Mouse (Mus musculus): ENCODE measurements around the gene Rasgef1a.
A peak's percentile ranks its signal among the peaks of the same experiment; 100 is the strongest.

Gene Rasgef1a

DNA sequence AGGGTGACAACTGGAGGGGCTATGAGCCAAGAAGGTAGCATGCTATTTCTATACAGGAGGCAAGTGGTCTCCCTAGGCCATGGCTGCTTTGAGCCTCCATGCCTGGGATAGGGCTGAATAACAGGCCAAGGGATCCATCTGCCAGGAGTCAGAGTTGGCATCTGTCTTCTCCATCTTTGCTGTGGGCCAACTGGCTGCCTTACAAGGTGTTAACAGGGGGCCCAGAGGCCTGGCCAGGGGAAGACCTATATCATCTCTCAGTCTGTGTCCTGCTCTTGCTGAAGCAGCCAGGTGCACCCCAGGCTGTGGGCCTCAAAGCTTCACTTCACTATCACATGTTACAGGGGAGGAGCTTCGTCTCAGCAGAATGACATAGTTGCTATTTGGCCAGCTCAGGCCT is 60.9 kb downstream of the Rasgef1a start:
- DNase-seq (ENCODE audit: low spot score in 2 of 2): no peak

DNA sequence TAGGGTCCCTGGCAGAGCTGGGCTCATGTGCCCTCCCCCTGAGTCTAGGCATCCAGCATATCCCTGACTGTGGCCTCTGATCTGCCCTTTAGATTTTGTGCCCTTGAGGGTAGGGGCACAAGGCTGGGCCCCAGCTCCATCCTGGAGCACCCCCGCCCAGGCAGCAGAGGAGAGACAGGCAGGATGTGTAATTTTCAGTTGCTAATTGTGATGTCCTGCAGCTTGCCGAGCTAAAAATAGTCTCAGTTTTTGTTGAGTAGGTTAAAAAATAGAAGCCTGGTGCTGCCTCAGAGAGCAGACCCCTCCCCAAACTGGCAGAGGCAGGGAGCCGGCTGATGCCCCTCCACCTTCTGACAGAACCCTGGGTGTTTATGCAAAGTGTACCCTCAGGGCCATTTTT is 62.9 kb downstream of the Rasgef1a start:
- peak in 1 of 2 experiments; percentile 42 for DNase-seq (ENCODE audit: low spot score in 2 of 2)

DNA sequence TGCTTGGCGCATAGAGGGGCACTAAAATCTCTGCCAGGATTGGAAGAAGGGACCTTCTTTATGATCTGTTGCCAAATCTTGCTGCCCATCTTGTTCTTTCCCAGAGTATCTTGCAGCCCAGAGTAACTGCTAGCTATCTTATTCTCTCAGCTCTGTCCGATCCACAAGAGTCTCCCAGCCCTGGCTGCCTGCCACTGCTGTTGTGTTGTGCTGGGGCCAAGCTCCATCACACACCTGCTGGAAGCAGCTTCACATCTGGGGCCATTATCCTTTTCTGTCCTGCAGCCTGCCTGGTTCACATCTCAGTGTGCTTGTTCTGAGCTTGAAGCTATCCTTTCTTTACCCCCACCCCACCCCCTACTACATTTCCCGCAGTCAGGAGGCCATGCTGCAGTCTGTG is 65.0 kb downstream of the Rasgef1a start:
- DNase-seq (ENCODE audit: low spot score in 2 of 2): peak; percentile 23 to 46

DNA sequence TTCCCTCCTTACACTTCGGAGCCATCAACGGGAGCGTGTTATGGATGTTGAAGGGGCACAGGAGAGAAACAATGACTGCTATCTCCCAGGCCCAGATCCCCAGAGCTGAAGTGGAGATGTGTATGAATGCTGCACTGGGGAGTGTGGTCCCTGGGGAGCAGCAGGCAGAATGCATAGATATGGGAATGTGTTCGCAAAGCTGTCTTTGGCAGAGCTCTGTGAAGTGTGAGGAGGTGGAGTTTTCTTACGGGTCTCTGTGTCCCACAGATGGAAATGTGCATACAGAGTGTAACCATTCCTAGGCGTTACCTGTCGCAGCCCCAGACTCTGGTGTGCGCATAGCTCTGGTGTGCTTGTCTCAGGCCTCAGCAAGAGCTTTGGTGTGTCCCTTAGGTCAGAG is 65.5 kb downstream of the Rasgef1a start:
- peak in 1 of 2 experiments; percentile 41 for DNase-seq (ENCODE audit: low spot score in 2 of 2)

DNA sequence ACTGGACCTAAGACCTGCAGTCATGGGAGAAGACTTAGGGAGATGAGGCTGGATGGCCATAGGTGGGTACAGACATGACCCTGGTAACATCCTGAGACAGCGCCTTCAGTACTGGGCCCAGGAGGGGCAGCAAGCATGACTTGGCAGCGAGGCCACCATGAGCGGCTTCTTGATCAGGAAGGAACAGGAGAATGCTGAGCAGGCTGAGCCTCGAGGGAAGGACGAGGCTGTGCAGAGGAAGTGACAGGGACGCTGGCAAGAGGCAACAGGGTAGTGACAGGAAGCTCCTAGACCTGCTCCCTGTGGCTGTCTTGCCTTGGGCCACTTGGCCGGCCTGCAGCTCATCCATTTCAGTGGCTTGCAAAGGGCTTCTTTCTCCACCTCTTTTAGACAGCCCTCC is 66.2 kb downstream of the Rasgef1a start:
- peak in 1 of 2 experiments; percentile 28 for DNase-seq (ENCODE audit: low spot score in 2 of 2)

DNA sequence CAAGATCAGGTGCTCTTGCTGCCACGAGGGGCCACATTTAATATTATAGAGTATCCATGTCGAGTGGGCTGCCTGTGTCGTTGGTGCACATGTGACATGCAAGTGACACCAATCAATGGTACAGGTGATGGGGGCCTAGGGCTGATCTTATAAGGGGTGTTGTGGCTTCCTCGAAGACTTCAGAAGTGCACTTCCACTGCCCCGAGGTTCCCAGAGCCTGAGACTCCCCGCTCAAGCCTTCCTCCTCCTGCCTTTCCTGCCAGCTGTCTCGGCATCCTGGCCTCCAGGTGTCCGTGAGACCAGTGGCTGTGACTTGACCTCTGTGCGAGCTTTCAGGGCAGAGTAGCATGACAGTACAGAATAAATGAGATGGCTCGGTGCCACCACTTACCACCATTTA is 67.5 kb downstream of the Rasgef1a start:
- DNase-seq (ENCODE audit: low spot score in 2 of 2): peak; percentile 30 to 34

DNA sequence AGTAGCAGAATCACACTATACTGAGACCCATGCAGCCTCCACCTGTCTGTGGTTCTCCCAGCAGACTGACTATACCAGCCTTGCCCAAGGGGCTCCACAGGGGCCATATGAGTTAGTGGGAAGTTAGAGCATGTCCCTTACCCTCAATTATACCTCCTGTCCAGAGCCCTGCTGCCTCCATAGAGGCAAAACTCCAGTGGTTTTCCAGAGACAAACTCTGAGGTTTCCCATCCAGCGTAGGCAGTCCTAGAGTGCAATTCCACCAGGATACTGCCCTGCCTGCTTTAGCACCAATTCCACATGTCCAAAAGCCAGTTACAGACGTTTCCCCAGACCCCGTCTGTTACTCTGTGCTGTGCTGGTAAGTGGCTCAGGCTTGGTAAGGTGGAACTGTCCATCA is 68.1 kb downstream of the Rasgef1a start:
- no peak for DNase-seq (ENCODE audit: low spot score in 2 of 2)

DNA sequence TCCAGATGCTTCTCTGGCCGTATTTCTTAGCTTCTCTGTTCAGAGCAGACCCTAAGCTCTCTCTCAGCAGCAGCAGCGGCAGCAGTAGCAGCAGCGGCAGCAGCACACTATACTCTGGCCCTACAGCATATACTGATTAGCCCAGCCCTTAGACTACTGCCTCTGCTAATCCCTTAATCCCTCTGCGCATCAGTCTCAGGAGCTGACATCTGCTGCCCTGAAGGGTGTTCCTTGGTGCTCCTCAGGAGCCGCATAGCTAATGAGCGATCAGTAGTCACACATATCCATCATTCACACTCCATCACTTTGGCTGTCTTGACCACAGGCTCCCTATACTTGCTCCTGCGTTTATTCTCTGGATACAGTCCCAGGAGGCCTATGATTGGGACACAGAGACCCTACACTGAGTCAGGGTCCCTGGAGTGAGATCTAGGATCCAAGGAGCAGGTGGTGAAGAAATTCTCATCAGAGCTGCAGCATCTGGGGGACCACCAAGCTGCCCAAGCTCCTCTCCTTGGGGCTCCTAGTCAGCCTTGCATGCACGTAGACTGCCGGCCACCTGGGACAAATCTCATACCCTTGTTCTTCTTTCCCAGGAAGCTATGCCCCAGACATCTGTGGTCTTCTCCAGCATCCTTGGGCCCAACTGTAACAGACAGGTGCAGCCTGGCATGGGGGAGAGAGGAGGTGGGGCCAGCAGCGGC is 68.7 kb downstream of the Rasgef1a start:
- peak in 1 of 2 experiments; percentile 23 for DNase-seq (ENCODE audit: low spot score in 2 of 2)

DNA sequence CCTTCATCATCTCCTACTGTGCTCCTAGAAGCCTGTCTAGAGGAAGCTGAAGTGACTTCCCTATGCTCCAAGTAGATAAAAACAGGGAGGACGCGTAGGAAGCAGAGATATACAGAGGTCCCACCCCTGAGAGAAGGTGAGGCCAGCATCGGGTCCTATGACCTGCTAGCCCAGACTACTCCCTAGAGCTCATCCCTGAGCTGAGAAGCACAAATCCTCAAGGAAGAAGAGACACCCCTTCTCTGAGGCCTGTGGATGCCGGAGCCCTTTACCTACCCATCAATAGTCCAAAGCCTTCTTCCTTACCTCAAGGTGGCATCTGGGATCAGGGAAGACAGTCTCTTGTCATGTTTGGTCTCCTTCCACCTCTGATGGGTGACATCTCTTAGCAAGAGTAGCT is 69.5 kb downstream of the Rasgef1a start:
- DNase-seq (ENCODE audit: low spot score in 2 of 2): no peak

DNA sequence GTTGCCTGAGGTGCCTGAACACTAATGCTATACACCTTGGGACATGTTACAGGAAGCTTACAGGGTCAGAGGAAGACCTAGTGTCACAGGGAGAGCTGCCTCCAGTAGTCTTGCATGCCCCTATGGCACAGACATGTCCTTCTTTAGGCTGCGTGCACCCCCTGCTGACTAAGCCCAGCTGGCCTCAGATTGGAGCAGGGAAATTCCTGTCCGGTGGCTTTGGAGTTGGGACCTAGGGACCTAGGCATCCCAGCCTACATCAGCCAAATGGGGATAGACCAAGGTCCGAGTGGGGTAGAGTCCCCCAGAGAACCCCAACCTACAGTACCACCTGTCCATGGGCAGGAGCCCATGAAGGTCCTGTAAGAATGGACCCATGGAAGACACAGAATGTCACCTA is 71.1 kb downstream of the Rasgef1a start:
- peak in 1 of 2 experiments; percentile 17 for DNase-seq (ENCODE audit: low spot score in 2 of 2)

DNA sequence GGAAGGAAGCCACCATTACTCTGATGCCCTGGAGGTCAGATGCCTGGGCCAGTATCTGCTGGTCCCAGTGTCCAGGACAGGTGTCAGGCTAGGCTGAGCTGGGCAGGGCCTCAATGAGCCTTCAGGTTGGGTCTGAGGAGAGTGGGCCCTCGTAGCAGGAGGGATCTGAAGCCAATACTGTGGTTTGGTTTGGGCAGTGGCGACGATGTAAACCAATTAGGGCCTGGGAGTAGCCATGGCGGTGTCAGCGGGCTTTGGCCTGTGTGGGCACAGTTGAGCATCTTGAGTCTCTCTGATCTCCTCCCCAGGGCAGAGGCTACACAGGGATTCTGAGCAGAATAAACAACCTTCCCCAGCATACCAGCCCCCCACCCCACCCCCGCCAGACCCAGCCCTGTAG is 72.4 kb downstream of the Rasgef1a start:
- peak in 1 of 2 experiments; percentile 22 for DNase-seq (ENCODE audit: low spot score in 2 of 2)

DNA sequence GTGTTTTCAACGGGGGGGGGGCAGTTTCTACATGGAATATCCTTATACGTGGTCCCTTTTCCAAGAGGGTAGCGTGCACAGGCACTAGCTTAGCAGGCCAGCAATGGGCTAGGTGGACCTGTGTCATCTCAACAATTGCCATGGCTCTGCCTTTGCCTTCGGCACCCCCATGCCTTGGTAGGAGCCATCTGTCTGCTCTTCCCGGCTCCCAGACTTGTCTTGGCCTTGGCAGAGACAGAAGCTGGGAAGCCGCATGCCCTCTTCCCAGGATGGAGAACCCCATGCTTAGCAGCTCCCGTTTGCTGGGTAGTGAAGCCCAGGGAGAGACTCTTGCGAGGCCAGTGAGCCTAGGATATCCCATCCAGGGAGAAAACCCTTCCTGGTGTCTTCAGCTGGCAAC is 73.4 kb downstream of the Rasgef1a start:
- DNase-seq (ENCODE audit: low spot score in 2 of 2): no peak

DNA sequence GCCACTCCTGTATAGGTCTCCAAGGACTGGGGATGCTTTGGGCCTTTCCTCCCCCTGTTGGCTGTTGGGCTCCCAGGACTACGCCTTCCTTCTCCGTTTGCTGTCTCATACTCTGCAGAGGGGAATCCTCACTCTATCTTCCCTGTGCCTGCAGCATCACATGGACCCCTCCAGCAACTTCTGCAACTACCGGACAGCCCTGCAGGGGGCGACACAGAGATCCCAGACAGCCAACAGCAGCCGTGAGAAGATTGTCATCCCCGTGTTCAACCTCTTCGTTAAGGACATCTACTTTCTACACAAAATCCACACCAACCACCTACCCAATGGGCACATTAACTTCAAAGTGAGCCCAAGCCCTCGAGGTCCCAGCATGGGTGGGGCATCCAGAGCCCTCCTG is 76.7 kb downstream of the Rasgef1a start:
- DNase-seq (ENCODE audit: low spot score in 2 of 2): peak; percentile 44

DNA sequence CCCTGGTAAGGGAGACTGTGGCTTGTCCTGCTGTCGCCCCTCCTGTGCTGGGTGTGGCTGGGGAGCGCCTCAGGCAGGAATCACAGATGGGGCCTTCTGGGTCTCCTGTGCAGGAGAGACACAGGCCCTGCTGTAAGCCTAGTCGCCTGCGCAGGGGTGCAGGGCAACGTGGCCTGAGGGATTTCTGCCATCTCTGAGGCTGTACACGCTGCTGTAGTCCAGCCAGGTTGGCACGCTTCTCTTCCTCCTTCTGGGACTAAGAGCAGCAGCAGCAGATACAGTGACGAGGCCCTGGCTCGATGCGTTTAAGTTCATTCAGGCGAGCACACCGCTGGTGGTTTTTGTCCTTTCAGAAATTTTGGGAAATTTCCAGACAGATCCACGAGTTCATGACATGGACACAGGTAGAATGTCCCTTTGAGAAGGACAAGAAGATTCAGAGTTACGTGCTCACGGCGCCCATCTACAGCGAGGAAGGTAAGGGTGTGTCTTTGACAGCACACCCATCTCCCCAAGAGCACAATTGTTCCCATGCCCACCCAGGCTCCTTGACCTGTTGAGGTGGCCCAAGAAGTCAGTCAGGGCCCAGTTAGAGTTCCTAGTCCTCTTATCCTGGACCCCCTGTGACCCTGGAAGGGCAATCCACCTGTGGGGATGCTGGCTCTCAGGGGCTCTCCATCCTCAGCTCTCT is 77.7 kb downstream of the Rasgef1a start:
- DNase-seq (ENCODE audit: low spot score in 2 of 2): peak in 1 of 2 experiments; percentile 24

DNA sequence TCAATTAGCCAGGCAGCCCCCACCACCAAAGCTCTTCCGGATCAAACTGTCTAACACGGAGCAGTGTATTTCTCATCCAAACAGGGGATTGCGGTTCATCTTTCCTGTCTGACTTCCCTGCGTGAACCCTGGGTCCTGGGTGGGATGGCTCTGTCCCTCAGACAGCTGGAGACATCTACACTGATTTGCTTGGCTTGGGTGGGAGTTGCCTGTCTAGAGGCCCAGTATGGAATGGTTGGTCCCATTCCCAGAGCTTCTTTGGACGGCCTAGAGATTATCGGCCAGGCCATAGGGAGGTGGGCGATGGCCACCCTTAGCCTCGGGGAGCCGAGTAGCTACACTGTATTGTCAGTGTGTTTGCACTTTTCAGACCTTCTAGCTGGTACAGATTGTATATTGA is 79.6 kb downstream of the Rasgef1a start:
- no peak for DNase-seq (ENCODE audit: low spot score in 2 of 2)

DNA sequence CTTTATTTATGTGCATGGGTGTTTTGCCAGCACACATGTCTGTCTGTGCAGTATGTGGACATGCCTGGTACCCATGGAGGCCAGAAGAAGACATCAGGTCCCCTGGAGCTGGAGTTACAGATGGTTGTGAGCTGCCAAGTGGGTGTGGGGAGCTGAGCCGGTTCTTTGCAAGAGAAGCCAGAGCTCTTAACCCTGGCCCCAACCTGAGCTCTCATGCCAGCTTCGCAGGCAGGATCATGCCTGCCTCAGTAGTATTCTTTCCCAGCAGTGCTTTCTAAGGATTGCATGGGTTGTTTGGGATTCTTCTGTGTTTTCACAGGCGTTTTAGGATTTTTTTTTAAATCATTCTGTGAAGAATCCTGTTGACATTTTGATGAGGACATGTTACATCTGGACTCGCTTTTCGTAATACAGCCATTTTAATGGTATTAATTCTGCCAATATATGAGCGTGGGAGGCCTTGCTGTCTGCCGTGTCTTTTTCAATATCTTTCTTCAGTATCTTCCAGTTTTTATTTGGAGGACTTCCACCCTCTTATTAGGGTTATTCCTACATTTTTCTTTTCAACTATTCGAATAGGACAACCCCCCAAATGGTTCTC is 86.6 kb downstream of the Rasgef1a start:
- DNase-seq (ENCODE audit: low spot score in 2 of 2): no peak

DNA sequence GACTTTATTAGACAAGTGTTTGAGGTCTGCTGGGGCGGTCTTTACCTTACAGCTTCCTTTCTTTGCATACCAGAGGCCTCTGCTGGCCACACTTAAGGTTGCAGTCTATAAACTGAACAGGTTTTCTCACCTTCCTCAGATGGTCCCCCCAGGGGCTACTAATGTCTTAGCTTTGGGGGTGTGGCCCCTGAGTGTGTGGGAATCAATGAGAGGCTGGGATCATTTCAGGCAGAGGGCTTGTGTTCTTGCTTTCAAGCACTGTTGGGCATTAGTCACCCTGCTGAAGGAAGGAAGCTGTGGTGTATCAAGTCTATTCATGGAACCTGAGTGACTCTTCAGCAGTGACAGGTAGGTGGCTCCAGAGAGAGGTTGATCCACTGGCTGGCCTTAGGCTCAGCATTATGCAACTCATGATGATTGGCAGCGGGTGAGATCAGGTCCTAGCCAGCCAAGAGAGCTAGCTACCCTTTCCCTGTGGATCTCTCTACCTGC is 88.1 kb downstream of the Rasgef1a start:
- DNase-seq (ENCODE audit: low spot score in 2 of 2): no peak

DNA sequence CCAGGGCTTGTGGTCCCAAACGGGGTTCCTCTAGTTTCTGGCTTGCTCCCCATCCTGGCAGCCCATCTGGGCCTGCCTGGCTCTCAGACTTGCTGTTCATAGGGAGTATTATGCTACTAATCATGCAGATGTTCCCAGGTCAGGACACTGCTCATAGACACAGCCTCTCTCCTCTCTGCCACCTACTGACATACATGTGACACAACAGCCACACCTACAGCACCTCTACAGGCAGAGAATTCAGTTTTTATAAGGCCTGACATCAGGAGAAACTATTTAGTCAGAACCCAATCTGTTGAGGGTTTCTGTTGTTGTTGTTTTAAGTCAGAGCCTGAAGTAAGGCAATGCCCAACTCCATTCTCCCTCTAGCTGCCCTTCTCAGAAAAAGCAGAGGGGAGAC is 100.6 kb downstream of the Rasgef1a start:
- no peak for DNase-seq (ENCODE audit: low spot score in 2 of 2)

DNA sequence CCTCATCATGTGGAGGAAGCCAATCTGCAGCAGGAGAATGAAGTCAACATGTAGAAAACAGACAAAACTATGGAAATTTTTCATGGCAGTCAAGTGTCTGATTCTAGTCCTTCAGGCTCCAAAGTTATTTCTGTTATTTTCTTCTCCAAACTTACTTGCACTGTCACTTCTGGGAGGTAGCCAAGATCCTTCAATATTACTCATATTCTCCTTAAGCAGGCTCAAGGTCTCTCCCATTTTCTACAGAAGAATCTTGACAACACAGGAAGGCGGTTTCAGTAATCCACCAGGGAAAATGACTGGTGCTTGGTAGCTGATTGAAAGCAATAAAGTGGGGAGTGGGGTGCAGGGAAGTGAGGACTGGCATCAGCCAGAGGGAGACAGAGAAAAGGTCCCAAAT is 111.5 kb downstream of the Rasgef1a start:
- no peak for DNase-seq (ENCODE audit: low spot score in 2 of 2)

DNA sequence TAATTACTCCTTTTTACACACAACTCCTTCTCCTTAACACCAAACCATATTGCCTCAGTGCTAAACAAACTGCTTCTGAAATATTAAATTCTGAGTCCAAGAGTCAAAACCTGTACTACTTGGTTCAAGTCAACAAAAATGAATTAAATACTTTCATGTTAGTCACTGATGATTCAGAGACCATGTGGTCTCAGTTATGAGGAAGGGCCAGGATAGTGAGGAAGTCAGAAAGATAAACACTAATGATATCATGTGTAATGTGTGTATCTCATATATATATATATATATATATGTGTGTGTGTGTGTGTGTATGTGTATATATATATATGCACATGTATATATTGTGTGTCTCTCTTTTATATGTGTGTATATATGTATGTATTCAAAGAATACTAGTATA is 115.3 kb downstream of the Rasgef1a start:
- DNase-seq (ENCODE audit: low spot score in 2 of 2): no peak

DNA sequence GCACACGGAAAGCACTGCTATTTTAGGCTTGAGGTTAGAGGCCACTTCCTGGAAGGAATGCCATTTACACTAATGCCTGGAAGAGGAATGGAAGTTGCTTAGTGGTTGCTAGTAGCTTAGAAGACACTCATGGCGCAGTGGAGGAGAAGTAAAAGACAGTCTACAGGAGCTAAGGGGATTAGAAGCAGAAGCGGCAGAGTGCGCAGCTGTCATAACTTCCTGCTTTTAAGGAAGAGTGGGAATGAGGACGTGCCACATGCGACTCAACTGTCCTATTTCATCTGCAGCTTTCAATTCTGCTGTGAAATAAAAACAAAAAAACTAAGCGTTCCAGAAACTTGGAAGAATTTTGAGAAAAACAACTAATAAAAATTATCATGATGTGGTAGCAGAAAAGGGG is 116.0 kb downstream of the Rasgef1a start:
- DNase-seq (ENCODE audit: low spot score in 2 of 2): no peak

DNA sequence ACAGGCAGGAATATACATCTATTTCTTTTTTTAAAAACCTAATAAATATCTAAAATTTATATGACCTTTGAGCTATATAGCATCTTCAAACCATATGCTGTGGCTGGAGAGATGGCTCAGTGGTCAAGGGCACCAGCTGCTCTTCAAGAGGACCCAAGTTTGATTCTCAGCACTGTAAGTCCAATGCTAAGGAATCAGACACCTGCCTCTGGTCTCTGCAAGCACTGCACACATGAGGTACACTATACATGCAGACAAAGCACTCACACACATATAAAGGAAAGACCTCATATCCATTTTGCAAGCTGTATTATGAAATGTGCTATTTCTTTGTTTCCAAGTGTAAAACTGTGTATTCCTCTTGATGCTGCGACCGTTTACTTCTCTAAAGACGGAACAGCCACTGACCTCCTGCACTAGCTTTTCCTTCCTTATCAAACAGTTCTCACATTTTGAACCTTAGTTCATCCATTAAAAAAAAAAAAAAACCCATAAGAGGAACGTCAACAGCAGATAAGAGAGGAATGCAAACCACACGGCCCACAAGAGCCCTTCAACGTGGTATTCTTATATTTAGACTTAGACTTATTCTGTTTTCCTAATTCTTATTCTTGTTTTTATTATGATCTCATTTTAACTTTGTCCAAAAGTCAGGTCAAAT is 116.7 kb downstream of the Rasgef1a start:
- DNase-seq (ENCODE audit: low spot score in 2 of 2): no peak

Measured in right cerebral cortex, postnatal 10 days (tissue).